Mouse (Mus musculus): ENCODE measurements around the gene Mob3c. TPM values are rescaled to one million over a fixed set of nuclear protein-coding genes. Genes with fewer than 3 reads are reported as not detected.

Mob3c gene
- total RNA-seq, 2 experiments from 2014 or later, result 3.8 to 4.7 TPM

DNA sequence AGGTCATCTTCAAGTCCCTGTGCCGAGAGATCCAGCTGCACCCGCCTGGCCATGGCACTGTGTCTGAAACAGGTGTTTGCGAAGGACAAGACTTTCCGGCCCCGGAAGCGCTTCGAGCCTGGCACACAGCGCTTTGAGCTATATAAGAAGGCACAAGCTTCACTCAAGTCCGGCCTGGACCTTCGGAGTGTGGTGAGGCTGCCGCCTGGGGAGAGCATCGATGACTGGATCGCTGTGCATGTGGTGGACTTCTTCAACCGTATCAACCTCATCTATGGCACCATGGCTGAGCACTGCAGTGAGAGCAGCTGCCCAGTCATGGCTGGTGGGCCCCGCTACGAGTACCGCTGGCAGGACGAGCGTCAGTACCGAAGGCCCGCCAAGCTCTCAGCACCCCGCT lies 3.3 kb downstream of the Mob3c start:
- ATAC-seq (replicated peaks; ENCODE audit: low FRiP score, poor library complexity, severe bottlenecking), result no peak

DNA sequence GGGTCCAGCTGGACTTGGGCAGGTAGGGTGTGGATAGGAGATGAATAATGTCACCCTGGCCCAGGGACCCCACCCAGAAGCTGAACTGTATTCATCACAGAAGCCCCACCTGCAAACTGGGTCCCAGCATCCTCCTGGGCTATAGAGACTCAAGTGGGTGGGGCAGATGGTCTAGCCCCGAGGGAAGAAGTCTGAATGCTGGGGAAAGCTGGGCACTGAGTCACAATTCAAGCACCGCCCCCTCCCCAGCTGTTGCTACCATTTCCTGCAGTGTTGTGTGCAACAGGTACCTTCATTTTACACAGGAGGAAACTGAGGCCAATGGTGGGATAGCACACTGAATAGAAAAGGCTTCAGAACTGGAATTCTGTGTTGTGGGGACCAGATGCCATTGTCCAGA lies 4.1 kb downstream of the Mob3c start:
- ATAC-seq (replicated peaks; ENCODE audit: low FRiP score, poor library complexity, severe bottlenecking), result no peak

DNA sequence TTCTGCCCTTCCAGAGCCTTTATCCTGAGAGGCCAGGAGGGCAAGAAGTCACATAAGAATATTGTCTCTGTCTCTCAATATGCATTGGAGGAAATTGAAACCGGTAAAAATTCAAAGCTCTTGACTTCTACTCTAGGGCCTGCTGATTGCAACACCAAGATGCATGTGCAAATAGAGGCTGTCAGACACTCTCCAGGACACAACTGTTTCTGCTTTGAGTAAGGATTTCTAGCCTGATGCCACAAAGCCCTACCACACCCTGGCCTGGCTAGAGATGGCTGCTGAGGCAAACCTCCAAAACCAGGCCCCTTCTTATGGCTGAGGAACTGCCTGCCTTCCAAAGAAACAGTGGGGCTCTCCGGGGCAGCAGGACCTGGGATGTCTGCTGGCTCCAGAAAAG lies 7.7 kb downstream of the Mob3c start:
- ATAC-seq (replicated peaks; ENCODE audit: low FRiP score, poor library complexity, severe bottlenecking), result no peak

DNA sequence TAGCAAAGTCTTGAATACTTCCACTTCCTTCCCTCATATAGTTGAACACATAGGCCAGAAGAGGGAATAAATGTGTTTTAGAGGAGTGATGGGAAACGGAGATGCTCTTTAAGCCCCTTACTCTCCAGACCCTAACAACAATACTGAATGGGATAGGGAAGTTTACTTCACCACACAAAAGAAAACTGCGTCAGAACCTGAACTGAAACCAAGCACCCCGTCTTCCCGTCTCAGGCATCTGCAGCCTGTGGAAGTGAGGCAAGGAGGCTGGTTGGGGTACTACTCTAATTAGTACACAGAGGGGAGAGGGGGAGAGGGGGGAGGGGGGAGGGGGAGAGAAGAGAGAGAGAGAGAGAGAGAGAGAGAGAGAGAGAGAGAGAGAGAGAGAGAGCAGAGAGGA lies 10.3 kb downstream of the Mob3c start:
- ATAC-seq (replicated peaks; ENCODE audit: low FRiP score, poor library complexity, severe bottlenecking), result no peak

DNA sequence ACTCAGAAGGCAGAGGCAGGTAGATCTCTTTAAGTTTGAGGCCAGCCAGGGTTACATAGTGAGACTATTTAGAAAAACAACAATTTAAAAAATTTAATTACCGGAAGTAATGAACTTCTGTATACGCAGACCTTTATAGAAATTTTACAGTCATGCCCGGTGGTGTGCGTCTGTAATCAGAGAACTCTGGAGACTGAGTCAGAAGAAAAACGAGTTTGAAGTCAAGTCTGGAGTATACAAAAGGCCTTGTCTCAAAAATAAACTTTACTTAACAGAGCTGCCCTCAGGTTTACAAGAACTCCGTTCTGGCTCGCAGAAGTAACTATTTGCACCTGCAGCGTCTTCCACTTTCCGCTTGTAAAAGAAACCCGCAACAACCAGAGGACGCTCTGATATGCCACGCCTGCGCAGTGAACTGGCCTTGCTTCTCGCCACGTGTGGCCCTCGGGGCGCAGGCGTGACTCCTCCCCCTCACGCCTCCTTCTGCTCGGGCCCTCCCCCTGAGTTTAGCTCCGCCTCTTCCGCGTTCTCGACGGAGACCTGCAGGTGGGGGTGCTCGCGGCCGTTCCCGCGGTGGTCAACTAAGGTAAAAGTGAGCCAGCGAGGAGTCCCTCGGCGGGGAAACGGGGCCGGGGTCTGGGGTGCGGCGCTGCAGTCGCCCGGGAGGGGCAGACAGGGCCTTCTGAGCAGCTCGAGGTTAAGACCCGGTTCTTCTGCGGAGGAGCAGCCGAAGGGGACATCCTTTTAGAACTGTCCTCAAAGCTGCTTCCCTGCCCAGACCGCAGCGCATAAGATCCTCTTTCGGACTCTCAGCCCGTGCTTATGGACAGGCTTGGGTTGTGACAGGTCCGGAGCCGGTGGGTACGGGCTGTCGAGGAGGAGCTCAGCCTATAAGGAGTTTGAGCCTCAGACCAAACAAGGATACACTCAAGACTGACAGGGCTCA lies 11.1 kb downstream of the Mob3c start, which contains the start of gene Mknk1:
Mknk1 (plus strand) TSS at position 503 of the 946 bp plus-strand sequence.
- ATAC-seq (replicated peaks; ENCODE audit: low FRiP score, poor library complexity, severe bottlenecking), result peak; percentile 97

- ATAC-seq (replicated peaks; ENCODE audit: low FRiP score, poor library complexity, severe bottlenecking), result no peak
Observed at GRCm38 (mm10) chr4:115839956-115840355, 12.1 kb downstream of the Mob3c start.

- no peak for ATAC-seq (replicated peaks; ENCODE audit: low FRiP score, poor library complexity, severe bottlenecking)
Observed at GRCm38 (mm10) chr4:115840842-115841241, 12.9 kb downstream of the Mob3c start.

DNA sequence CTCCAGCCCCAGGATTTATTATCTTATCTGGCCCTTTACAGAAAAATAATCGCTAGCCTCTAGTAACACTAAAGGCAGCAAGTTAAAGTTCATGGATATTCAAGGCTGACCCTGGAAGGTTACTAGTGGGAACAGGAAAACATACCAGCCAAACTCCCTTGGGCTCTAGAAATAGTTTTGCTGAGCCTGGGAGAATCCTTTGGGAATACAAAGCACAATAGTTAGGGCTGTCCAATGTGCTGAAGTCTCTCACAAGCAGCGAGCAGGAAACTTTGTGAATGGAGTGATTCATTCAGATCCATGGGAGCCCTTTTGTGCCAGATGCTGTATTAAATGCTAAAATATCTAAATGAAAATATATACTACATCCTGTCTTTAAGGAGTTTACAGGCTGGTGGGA lies 18.8 kb downstream of the Mob3c start:
- ATAC-seq (replicated peaks; ENCODE audit: low FRiP score, poor library complexity, severe bottlenecking), result no peak

DNA sequence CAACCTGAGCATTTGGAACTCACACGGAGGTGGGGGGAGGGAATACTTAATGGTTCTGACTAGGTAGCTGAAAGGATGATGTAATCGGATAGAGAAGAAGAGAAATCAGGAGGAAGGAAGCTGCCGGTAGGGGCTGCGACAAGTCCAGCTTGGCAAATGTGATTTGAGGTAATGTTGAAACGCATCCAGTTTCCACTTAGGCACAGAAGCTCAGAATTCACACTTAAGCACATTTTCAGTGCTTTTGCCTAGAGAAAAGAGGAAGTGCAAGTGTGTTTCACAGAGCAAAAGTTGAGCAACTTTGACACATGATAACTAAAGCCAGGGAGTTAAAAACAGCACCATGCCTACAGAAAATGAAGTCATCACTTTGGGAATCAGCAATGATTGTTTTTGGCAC lies 19.5 kb downstream of the Mob3c start:
- no peak for ATAC-seq (replicated peaks; ENCODE audit: low FRiP score, poor library complexity, severe bottlenecking)

DNA sequence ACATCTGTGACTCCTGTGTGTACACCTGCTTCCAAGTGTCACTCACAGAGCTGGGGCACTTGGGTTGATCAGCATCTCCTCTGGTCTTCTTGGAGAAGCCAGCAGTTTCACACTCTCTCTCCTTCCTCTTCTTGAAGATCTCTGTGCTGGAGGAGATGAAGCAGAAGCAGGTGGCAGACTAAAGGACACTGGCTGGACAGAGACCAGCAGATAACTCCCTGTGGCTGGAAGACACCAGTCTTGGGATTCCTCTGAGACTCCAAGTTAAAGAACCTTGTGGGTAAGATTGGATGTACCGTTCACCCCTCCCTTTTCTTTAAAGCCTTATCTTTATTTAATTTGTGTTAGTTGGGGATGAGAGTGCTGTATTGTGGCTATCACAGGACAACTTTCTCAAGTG lies 20.2 kb downstream of the Mob3c start:
- ATAC-seq (replicated peaks; ENCODE audit: low FRiP score, poor library complexity, severe bottlenecking), result peak; percentile 36

- peak; percentile 94 for ATAC-seq (replicated peaks; ENCODE audit: low FRiP score, poor library complexity, severe bottlenecking)
Observed at GRCm38 (mm10) chr4:115848990-115849677, 21.2 kb downstream of the Mob3c start.

DNA sequence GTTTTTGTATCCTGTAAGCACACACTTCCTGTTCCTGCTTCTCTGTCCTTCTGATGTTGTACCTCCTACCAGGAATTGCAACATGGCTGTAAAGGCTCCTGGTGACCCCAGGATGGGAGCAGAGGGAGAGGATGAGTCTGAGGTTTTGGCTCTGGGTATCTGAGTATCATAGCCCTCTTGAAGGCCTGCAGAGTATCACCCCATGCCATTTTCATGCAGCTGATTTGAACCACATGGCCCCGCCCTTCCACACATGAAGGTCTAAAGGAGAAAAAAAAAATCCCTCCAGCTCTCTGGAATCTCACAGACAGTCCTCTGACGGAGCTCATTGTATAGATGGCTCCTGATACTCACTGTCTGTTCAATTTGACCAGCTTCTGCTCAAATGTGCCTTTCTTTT lies 22.2 kb downstream of the Mob3c start:
- ATAC-seq (replicated peaks; ENCODE audit: low FRiP score, poor library complexity, severe bottlenecking), result peak; percentile 28

GRCm38 (mm10) chr4:115850631-115851030 lies 22.7 kb downstream of the Mob3c start:
- ATAC-seq (replicated peaks; ENCODE audit: low FRiP score, poor library complexity, severe bottlenecking), result no peak

DNA sequence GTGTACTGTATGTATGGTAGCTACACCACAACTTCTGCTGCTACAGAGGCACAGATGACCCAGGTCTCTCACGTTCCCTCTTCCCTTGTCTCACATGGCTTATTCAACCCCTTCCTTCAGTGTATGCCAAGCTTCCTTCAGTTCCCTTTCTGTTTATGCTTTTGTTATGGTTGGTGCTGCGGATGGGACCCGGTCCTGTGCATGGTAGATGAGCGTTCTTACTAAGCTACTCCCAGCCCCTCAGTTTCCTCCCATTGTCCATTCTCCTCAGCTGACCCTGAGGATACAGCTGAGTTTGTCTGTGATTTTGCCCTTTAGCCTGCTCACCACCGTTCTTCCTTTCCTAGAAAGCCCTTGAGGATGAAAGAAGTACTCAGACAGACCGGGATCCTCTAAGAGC lies 23.7 kb downstream of the Mob3c start:
- no peak for ATAC-seq (replicated peaks; ENCODE audit: low FRiP score, poor library complexity, severe bottlenecking)

- no peak for ATAC-seq (replicated peaks; ENCODE audit: low FRiP score, poor library complexity, severe bottlenecking)
Observed at GRCm38 (mm10) chr4:115855100-115855499, 27.2 kb downstream of the Mob3c start.

DNA sequence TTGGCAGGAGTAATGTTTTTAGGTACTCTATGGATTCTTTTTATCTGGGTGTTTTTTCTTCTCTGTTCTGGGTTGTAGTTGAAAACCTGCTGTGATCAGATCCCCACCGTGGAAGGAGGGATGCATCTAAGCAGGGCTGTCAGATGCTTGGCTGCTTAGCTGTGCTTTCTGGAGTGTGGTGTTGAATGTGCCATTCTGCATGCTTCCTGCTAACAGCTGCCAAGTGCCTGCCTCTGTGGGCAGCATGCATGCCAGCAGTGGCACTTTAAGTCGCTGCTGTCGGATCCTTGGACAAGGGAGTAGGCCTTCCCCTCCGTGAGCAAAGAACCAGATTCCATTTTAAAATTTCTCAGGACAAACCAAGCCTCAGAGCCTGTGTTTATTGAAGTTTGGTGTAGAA lies 27.7 kb downstream of the Mob3c start:
- ATAC-seq (replicated peaks; ENCODE audit: low FRiP score, poor library complexity, severe bottlenecking), result no peak

DNA sequence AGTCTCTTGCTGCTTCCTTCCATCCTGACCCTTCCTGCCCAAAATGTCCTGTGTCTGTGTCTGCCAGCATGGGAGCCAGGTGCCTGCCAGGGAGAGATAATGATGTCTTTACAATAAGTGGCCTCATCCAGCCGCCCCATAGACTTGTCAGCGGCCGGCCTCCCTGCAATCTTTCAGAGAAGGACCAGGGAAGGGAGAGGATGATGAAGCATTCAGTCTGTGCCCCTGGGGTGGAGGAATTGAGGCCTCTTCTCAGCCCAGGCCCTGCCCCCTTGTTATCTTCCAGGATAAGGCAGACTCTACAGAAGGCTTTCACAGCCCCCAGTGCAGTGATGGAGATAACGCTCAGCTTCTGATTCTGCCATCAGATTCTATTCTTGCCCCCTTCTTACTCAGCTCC lies 28.4 kb downstream of the Mob3c start:
- peak; percentile 87 for ATAC-seq (replicated peaks; ENCODE audit: low FRiP score, poor library complexity, severe bottlenecking)

DNA sequence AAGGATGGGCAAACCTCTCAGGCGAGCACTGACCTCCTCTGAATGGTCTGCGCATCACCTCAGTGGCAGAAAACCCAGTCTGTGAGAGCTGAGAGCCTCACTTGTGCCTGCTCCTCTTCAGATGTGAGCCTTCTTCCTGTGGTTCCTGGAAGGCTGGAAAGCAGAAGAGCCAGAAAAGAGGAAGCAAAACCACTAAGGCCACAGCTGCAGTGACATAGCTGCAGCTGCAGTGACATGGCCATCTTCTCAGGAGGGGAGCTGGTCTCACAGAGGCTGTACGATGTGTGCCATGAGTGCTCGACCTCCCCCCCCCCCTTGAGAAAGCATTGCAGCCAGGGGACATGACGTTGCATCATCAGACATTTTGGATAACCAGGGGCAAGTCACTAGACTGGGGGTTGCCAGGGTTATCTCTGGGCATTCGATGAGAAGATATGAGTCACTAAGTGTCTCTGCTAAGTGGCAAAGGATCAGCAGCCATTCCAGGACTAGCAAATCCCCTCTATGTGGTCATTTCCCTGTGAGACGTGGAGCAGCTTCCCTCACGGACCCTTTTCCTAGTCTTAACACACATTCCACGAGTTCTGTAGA lies 29.5 kb downstream of the Mob3c start:
- 0 out of 2 replicates have a peak, but pooled peaks have one; percentile 18 for ATAC-seq (replicated peaks; ENCODE audit: low FRiP score, poor library complexity, severe bottlenecking)

GRCm38 (mm10) chr4:115863352-115863751 lies 35.5 kb downstream of the Mob3c start:
- ATAC-seq (replicated peaks; ENCODE audit: low FRiP score, poor library complexity, severe bottlenecking), result no peak

DNA sequence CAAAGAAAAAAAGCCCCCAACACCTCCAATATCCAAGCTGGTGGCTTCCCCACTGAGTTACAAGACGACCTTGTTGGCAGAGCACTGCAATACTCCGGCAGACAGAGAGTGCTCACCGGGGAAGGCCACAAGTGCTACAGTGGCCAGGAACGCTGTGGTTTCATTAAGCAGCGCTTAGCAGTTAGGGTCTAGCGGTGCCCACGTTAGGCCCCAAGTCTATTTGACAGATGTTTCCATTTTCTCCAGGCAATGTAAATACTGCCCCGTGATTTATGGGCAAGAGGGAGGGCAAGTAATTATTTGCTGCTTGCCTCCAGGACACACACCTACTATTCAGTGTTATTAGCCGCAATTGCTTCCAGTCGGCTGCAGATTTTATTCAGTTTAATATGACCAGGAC lies 36.0 kb downstream of the Mob3c start:
- ATAC-seq (replicated peaks; ENCODE audit: low FRiP score, poor library complexity, severe bottlenecking), result no peak
